Mouse (Mus musculus): ENCODE measurements around the gene Vmn1r72. TPM values are rescaled to one million over a fixed set of nuclear protein-coding genes. Genes with fewer than 3 reads are reported as not detected.
"Not testable (repeated sequence)": the region's sequence is repeated elsewhere in the genome, so short reads cannot be mapped to it uniquely, and the experiment has no call there.

The Vmn1r72 gene
- total RNA-seq (2021), result not detected
- long read RNA-seq, experiment 1, result 0 reads
- long read RNA-seq, experiment 2, result 0 reads

DNA sequence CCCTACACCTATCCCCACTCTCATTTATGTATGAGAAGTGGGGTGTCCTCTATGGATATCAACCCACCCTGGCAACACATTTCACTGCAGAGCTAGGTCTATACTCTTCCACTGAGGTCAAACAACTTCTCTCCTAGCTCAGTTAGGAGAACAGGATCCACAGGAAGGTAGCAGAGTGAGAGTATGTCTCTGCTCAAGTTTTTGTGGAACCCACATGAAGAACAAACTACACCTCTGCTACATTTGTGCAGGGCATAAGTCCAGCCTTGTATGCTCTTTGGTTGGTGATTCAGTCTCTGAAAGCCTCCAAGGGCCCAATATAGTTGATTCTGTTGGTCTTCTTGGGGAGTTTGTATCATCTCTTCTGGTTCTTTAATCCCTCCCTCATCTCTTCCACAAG, at the start of gene Vmn1r72:
Gene Vmn1r72, minus strand, starts transcription at position 101 of the 400 bp plus-strand sequence.
- DNase-seq (ENCODE audit: low spot score in 2 of 2), result not testable (repeated sequence)

DNA sequence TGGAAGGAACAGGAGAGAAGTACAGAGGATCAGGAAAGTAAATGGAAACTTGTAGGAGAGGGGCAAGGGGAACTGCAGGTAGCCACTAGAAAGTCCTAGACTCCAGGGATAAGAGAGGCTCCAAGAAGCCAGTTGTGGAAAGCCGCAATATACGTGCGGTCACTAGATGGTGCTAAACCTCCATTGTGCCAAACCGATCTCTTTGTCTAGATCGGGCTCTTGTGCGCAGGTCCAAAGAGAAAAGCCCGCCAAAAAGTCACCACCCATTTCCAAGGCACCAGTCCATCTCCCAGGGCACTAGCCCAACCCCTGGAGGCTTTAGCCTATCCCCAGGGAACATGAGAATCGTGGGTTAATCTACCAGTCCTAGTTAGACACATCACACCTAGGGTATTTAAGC, 62.9 kb downstream of the Vmn1r72 start:
- DNase-seq (ENCODE audit: low spot score in 2 of 2), result peak; percentile 1 to 26

Other genes with a start within 250 kb of the Vmn1r72 start
- gene Zscan4-ps2, start 165.8 kb downstream of the Vmn1r72 start, total RNA-seq (2021), result not detected
- not detected for gene Zscan4-ps3, start 70.8 kb downstream of the Vmn1r72 start, total RNA-seq (2021)
- gene Vmn1r73, start 50.1 kb upstream of the Vmn1r72 start, total RNA-seq (2021), result not detected
- gene Vmn1r74, start 153.8 kb upstream of the Vmn1r72 start, total RNA-seq (2021), result not detected
- gene Vmn1r75, start 194.5 kb upstream of the Vmn1r72 start, total RNA-seq (2021), result not detected